Mouse (Mus musculus) heart, postnatal 14 days (tissue): ENCODE data around the gene Nox4. TPM values are rescaled to one million over a fixed set of nuclear protein-coding genes. Genes with fewer than 3 reads are reported as not detected.

Experiments
- DNase-seq, 2 experiments: peaks; one replicate each; pipeline ENCODE4 v3.0.0; 2021 to 2022
- intact Hi-C: fragments of 180-260 bp; cut with DNase I; formaldehyde crosslinking; loops from one replicate; pipeline ENCODE4 v1.15.1; 2025
- long read RNA-seq, 2 experiments: library from polyadenylated mRNA; stranded (forward); transcript quantifications; one replicate each; pipeline ENCODE4 v2.0.0; 2021
- total RNA-seq, 2 experiments: library from RNA; stranded (reverse); gene quantifications; 2 replicates each; pipeline ENCODE4 v1.2.3; 2021

Gene Nox4
- 1 to 10 TPM; 1.1 to 1.4 TPM for total RNA-seq
- long read RNA-seq, experiment 1, result 0 reads
- long read RNA-seq, experiment 2, partial matches to known transcripts, result 0 of 1 reads
- long read RNA-seq, experiment 2, other reads (novel, unspliced or antisense), result 0 of 1 reads

- intact Hi-C loops, result no loop called here
- no peak for DNase-seq
Observed at GRCm38 (mm10) chr7:87245856-87246579, at the start of gene Nox4. Gene Nox4 (plus strand): TSS chr7:87246096.

- intact Hi-C loops, result no loop called here
- no peak for DNase-seq
Observed at GRCm38 (mm10) chr7:87204751-87205150, 41.1 kb upstream of the Nox4 start.

GRCm38 (mm10) chr7:87221712-87222111, 24.2 kb upstream of the Nox4 start:
- intact Hi-C loops, result no loop called here
- DNase-seq, result no peak

GRCm38 (mm10) chr7:87222751-87223150, 23.1 kb upstream of the Nox4 start:
- intact Hi-C loops, result no loop called here
- no peak for DNase-seq

- DNase-seq, result no peak
- intact Hi-C loops, result no loop called here
Observed at GRCm38 (mm10) chr7:87225617-87226016, 20.3 kb upstream of the Nox4 start.

GRCm38 (mm10) chr7:87227051-87227948, 18.6 kb upstream of the Nox4 start:
- DNase-seq, result no peak
- intact Hi-C loops, result no loop called here

GRCm38 (mm10) chr7:87229502-87229901, 16.4 kb upstream of the Nox4 start:
- intact Hi-C loops, result no loop called here
- no peak for DNase-seq

GRCm38 (mm10) chr7:87241139-87241538, 4.8 kb upstream of the Nox4 start:
- no peak for DNase-seq
- intact Hi-C loops, result no loop called here

GRCm38 (mm10) chr7:87246580-87246934, 661 bp downstream of the Nox4 start:
- peak; percentile 62 to 70 for DNase-seq
- intact Hi-C loops, result no loop called here

- intact Hi-C loops, result no loop called here
Observed at GRCm38 (mm10) chr7:87246940-87247339, 1.0 kb downstream of the Nox4 start.

GRCm38 (mm10) chr7:87247926-87248325, 2.0 kb downstream of the Nox4 start:
- intact Hi-C loops, result no loop called here
- no peak for DNase-seq

More at GRCm38 (mm10) chr7:87246940-87247339, 1.0 kb downstream of the Nox4 start:
- DNase-seq, result no peak

GRCm38 (mm10) chr7:87252071-87252470, 6.2 kb downstream of the Nox4 start:
- intact Hi-C loops, result no loop called here
- no peak for DNase-seq

- intact Hi-C loops, result loop anchor here (2.0 kb wide), 1 partner anchor 166 kb away; no protein-coding TSS in a partner anchor
- peak; percentile 15 to 57 for DNase-seq
Observed at GRCm38 (mm10) chr7:87277225-87277624, 31.3 kb downstream of the Nox4 start.

- no peak for DNase-seq
- intact Hi-C loops, result no loop called here
Observed at GRCm38 (mm10) chr7:87303726-87304315, 57.9 kb downstream of the Nox4 start.

GRCm38 (mm10) chr7:87321571-87321970, 75.7 kb downstream of the Nox4 start:
- no peak for DNase-seq
- intact Hi-C loops, result no loop called here

GRCm38 (mm10) chr7:87322085-87322484, 76.2 kb downstream of the Nox4 start:
- no peak for DNase-seq
- intact Hi-C loops, result no loop called here

GRCm38 (mm10) chr7:87330782-87331558, 85.1 kb downstream of the Nox4 start:
- no peak for DNase-seq
- intact Hi-C loops, result no loop called here

- no peak for DNase-seq
- intact Hi-C loops, result no loop called here
Observed at GRCm38 (mm10) chr7:87345598-87345997, 99.7 kb downstream of the Nox4 start.

- no peak for DNase-seq
Observed at GRCm38 (mm10) chr7:87352818-87353217, 106.9 kb downstream of the Nox4 start.

GRCm38 (mm10) chr7:87367834-87368233, 121.9 kb downstream of the Nox4 start:
- intact Hi-C loops, result no loop called here
- DNase-seq, result no peak

More at GRCm38 (mm10) chr7:87352818-87353217, 106.9 kb downstream of the Nox4 start:
- intact Hi-C loops, result no loop called here
